Mouse (Mus musculus): Measurements from ENCODE around the gene Prune1. TPM values are rescaled to one million over a fixed set of nuclear protein-coding genes. Genes with fewer than 3 reads are reported as not detected.
A peak's percentile ranks its signal among the peaks of the same experiment; 100 is the strongest.

Gene Prune1
- polyA plus RNA-seq, 1 experiment = 43.2 TPM

DNA sequence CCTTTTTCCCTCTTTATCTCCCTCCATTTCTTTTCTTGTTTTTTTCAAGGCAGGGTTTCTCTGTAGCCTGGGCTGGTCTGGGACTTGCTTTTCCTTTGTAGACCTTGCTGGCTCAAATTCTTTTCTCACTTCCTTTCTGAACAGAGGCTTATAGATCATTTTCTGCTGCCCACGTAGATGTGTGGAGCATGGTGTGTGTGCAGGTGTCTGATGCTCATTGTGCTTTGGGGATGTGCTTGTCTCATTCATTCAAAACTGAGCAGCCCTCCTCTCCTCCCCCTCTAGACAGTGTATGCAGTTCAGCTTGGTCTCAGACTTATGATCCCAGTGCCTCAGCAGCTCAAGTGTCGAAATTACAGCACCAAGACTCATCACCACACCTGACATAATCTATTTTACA, 37.2 kb upstream of the Prune1 start:
- no peak for TF ChIP-seq CTCF (IDR thresholded peaks at IDR 0.05; ENCODE audit: borderline replicate concordance, insufficient read depth, low read depth, low read length)
- TF ChIP-seq POLR2A (IDR thresholded peaks at IDR 0.05; ENCODE audit: borderline replicate concordance, insufficient read depth, low read length) = no peak
- Histone ChIP-seq H3K4me3 (replicated peaks; ENCODE audit: insufficient read depth, low read depth, low read length) (no peak overlapping the region), H3K4me1 (ENCODE audit: control insufficient read depth, insufficient read depth, low read length) (peaks cover 7% of the 10 kb centered on the region; the same call in 1 of the 2 replicates), H3K27me3 (ENCODE audit: control insufficient read depth, insufficient read depth, low read length) (no peaks in the 10 kb centered on the region), H3K27ac (ENCODE audit: insufficient read depth, low read length) (no peak overlapping the region)
- WGBS = 70% methylated on average over 2 of the region's 2 CpGs
- no peak for DNase-seq

DNA sequence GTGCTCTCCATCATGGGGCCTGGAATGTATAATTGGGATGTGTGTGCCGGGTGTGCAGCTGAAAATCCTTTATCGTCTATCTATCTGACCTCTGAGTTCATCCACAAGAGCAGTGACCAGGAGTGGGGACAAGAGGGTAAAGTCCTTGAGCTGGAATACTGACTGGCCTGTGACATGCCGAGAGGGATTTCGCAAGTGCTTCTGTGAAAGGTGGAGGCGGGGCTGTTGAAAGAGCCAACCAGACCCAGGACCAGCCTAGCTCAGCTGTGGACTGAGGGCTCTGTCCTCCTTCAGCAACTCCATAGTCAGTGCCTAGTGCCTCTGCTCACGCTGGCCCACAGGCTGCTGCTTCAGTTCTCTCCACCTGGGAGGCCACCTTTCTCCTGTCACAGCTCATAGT, 36.7 kb upstream of the Prune1 start:
- 60% methylated on average over 6 of the region's 6 CpGs for WGBS
- Histone ChIP-seq H3K4me3 (replicated peaks; ENCODE audit: insufficient read depth, low read depth, low read length) (no peak overlapping the region), H3K27ac (ENCODE audit: insufficient read depth, low read length) (peak overlapping the region; percentile 17; the same call in 1 of the 2 replicates), H3K27me3 (ENCODE audit: control insufficient read depth, insufficient read depth, low read length) (no peaks in the 10 kb centered on the region), H3K4me1 (ENCODE audit: control insufficient read depth, insufficient read depth, low read length) (peaks cover 7% of the 10 kb centered on the region; the same call in 1 of the 2 replicates)
- no peak for TF ChIP-seq CTCF (IDR thresholded peaks at IDR 0.05; ENCODE audit: borderline replicate concordance, insufficient read depth, low read depth, low read length)
- TF ChIP-seq POLR2A (IDR thresholded peaks at IDR 0.05; ENCODE audit: borderline replicate concordance, insufficient read depth, low read length) = no peak
- peak in 1 of 2 experiments; percentile 15 for DNase-seq

GRCm38 (mm10) chr3:95317414-95318080, 35.7 kb upstream of the Prune1 start:
- peak; percentile 55 to 57 for DNase-seq
- peak overlapping the region; percentile 25 for H3K4me3 ChIP-seq (replicated peaks; ENCODE audit: insufficient read depth, low read depth, low read length)
- TF ChIP-seq POLR2A (IDR thresholded peaks at IDR 0.05; ENCODE audit: borderline replicate concordance, insufficient read depth, low read length) (no peak), CTCF (IDR thresholded peaks at IDR 0.05; ENCODE audit: borderline replicate concordance, insufficient read depth, low read depth, low read length) (peak; percentile 53; the same call in 1 of the 2 replicates)
- H3K27me3 ChIP-seq (ENCODE audit: control insufficient read depth, insufficient read depth, low read length) = no peaks in the 10 kb centered on the region
- no peak overlapping the region for H3K27ac ChIP-seq (ENCODE audit: insufficient read depth, low read length)
- peaks cover 7% of the 10 kb centered on the region; the same call in 1 of the 2 replicates for H3K4me1 ChIP-seq (ENCODE audit: control insufficient read depth, insufficient read depth, low read length)
- 24% methylated on average over 12 of the region's 12 CpGs for WGBS

DNA sequence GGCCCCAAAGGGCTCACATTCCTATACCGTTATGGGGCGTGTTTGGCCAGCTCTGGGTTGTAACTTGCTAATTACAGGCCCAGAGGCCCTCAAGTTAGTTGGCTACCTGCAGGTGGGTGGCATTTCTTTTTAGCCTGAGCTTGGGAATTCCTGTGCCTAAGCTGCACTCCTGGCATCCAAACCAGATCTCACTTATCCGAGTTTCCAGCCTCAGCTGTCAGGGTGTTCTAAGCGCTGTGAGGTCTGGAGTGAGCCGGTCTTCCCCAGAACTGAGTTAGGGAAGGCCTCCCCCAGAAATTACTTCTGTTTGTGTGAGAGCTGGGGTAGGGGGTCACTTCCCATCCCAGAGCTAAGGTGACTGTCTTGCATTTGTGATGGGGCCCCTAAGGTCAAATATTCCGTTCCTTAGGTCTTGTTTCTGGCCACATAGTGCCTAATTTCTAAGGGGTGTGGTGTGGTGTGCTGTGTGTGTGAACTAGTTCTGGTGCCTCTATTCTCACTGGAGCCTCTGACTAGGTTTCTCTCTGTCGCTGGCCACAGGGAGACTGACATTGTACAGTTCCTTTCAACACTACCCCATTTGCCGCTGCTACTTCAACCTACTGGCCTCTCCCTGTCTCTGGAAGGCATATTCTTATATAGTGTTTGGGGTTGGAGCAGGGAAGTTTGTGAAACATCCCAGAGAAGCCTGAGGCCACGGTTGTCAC, 34.1 kb upstream of the Prune1 start:
- 33% methylated on average over 9 of the region's 9 CpGs for WGBS
- Histone ChIP-seq H3K27ac (ENCODE audit: insufficient read depth, low read length) (peak overlapping the region; percentile 49; the same call in 1 of the 2 replicates), H3K4me1 (ENCODE audit: control insufficient read depth, insufficient read depth, low read length) (peaks cover 7% of the 10 kb centered on the region; the same call in 1 of the 2 replicates), H3K27me3 (ENCODE audit: control insufficient read depth, insufficient read depth, low read length) (no peaks in the 10 kb centered on the region), H3K4me3 (replicated peaks; ENCODE audit: insufficient read depth, low read depth, low read length) (peak overlapping the region; percentile 88)
- DNase-seq = no peak
- no peak for TF ChIP-seq POLR2A (IDR thresholded peaks at IDR 0.05; ENCODE audit: borderline replicate concordance, insufficient read depth, low read length)

- DNase-seq = peak; percentile 78 to 81
- 1% methylated on average over 71 of the region's 71 CpGs for WGBS
- TF ChIP-seq POLR2A (IDR thresholded peaks at IDR 0.05; ENCODE audit: borderline replicate concordance, insufficient read depth, low read length) (0 out of 2 replicates have a peak, but pooled peaks have one; percentile 4), CTCF (IDR thresholded peaks at IDR 0.05; ENCODE audit: borderline replicate concordance, insufficient read depth, low read depth, low read length) (no peak)
These were observed 33.4 kb upstream of the Prune1 start for GRCm38 (mm10) chr3:95315094-95315843.

GRCm38 (mm10) chr3:95314486-95315093, 32.7 kb upstream of the Prune1 start, which contains the start of gene Cers2:
Gene Cers2, plus strand, starts transcription at chr3:95314791.
- Histone ChIP-seq H3K27me3 (ENCODE audit: control insufficient read depth, insufficient read depth, low read length) (no peaks in the 10 kb centered on the region), H3K4me3 (replicated peaks; ENCODE audit: insufficient read depth, low read depth, low read length) (peak within 1 kb of the TSS; percentile 88), H3K27ac (ENCODE audit: insufficient read depth, low read length) (peak within 1 kb of the TSS; percentile 49), H3K4me1 (ENCODE audit: control insufficient read depth, insufficient read depth, low read length) (peaks cover 7% of the 10 kb centered on the region; the same call in 1 of the 2 replicates)
- 6% methylated on average over 27 of the region's 27 CpGs for WGBS
- TF ChIP-seq CTCF (IDR thresholded peaks at IDR 0.05; ENCODE audit: borderline replicate concordance, insufficient read depth, low read depth, low read length) (no peak), POLR2A (IDR thresholded peaks at IDR 0.05; ENCODE audit: borderline replicate concordance, insufficient read depth, low read length) (no peak)
- DNase-seq = no peak

More at GRCm38 (mm10) chr3:95315094-95315843, 33.4 kb upstream of the Prune1 start:
- Histone ChIP-seq H3K27ac (ENCODE audit: insufficient read depth, low read length) (peak overlapping the region; percentile 49), H3K4me1 (ENCODE audit: control insufficient read depth, insufficient read depth, low read length) (peaks cover 7% of the 10 kb centered on the region; the same call in 1 of the 2 replicates), H3K4me3 (replicated peaks; ENCODE audit: insufficient read depth, low read depth, low read length) (peak overlapping the region; percentile 88), H3K27me3 (ENCODE audit: control insufficient read depth, insufficient read depth, low read length) (no peaks in the 10 kb centered on the region)

GRCm38 (mm10) chr3:95314075-95314474, 32.2 kb upstream of the Prune1 start:
- Histone ChIP-seq H3K4me1 (ENCODE audit: control insufficient read depth, insufficient read depth, low read length) (peaks cover 7% of the 10 kb centered on the region; the same call in 1 of the 2 replicates), H3K27me3 (ENCODE audit: control insufficient read depth, insufficient read depth, low read length) (no peaks in the 10 kb centered on the region), H3K4me3 (replicated peaks; ENCODE audit: insufficient read depth, low read depth, low read length) (no peak overlapping the region), H3K27ac (ENCODE audit: insufficient read depth, low read length) (no peak overlapping the region)
- TF ChIP-seq CTCF (IDR thresholded peaks at IDR 0.05; ENCODE audit: borderline replicate concordance, insufficient read depth, low read depth, low read length) (no peak), POLR2A (IDR thresholded peaks at IDR 0.05; ENCODE audit: borderline replicate concordance, insufficient read depth, low read length) (no peak)
- DNase-seq = no peak
- 77% methylated on average over 6 of the region's 6 CpGs for WGBS

Data from cerebellum, adult 2 months (tissue).